Mouse (Mus musculus) testis, adult 2 months (tissue): ENCODE data around the gene Akap17b. TPM values are rescaled to one million over a fixed set of nuclear protein-coding genes. Genes with fewer than 3 reads are reported as not detected.

Experiments used
- H3K27ac ChIP-seq: fragments of 200-500 bp; 2 replicates; pipeline ENCODE4 v1.5.1; 2012; ENCODE audit warnings: low read depth, low read length; ENCODE audit not compliant: control insufficient read depth, insufficient read depth
- H3K27me3 ChIP-seq: fragments of 200-500 bp; 2 replicates; pipeline ENCODE4 v1.6.1; 2012; ENCODE audit warnings: mild to moderate bottlenecking, low read length, moderate library complexity; ENCODE audit not compliant: control insufficient read depth, insufficient read depth
- H3K36me3 ChIP-seq: fragments of 200-500 bp; 2 replicates; pipeline ENCODE4 v1.6.1; 2012; ENCODE audit warnings: mild to moderate bottlenecking, low read length; ENCODE audit not compliant: control insufficient read depth, insufficient read depth
- H3K4me1 ChIP-seq: fragments of 200-500 bp; 2 replicates; pipeline ENCODE4 v1.6.1; 2012; ENCODE audit warnings: low read length; ENCODE audit not compliant: control insufficient read depth, insufficient read depth
- H3K4me3 ChIP-seq: fragments of 200-500 bp; 2 replicates; pipeline ENCODE4 v1.5.1; 2012; ENCODE audit warnings: low read depth, mild to moderate bottlenecking, low read length, moderate library complexity, mixed read lengths; ENCODE audit not compliant: control insufficient read depth
- CTCF ChIP-seq: fragments of 200-500 bp; IDR thresholded peaks from 2 replicates; pipeline ENCODE4 v1.5.1; 2012; ENCODE audit warnings: low read depth, mild to moderate bottlenecking, inconsistent platforms, low read length, moderate library complexity; ENCODE audit not compliant: control insufficient read depth, insufficient read depth, insufficient replicate concordance
- POLR2A ChIP-seq: fragments of 200-500 bp; IDR thresholded peaks from 2 replicates; pipeline ENCODE4 v1.6.1; 2012; ENCODE audit warnings: low read depth, mild to moderate bottlenecking, inconsistent platforms, low read length, moderate library complexity; ENCODE audit not compliant: control insufficient read depth
- polyA plus RNA-seq: library from polyadenylated mRNA; depleted of rRNA; stranded (reverse); fragments of >200 nt; gene quantifications from 2 replicates; pipeline ENCODE4 v1.2.3, GENCODE M21; 2012

Gene Akap17b
- polyA plus RNA-seq, 1 experiment, result 1.3 TPM

DNA sequence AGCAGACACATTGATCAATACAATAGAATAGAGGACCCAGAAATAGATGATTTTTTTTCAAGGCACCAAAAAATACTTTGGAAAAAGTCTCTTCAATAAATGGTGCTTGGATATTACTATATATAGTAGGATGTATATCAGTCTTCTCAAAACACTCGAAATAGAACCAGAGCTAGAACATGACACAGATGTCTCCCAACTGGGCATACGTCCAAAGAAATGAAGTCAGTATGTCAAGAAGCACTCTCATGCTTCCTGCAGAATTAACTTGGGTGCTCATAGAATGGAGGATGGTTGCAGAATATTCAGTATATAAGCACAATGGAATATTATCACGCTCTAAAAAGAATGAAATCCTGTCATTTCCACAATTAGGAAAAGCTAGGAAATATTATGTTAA lies 17.1 kb downstream of the Akap17b start:
- Histone ChIP-seq H3K27ac (no peak overlapping the region), H3K4me1 (no peaks in the 10 kb centered on the region), H3K27me3 (no peaks in the 10 kb centered on the region), H3K36me3 (no peaks in the 10 kb centered on the region), H3K4me3 (no peak overlapping the region)
- TF ChIP-seq CTCF (no peak), POLR2A (no peak)

DNA sequence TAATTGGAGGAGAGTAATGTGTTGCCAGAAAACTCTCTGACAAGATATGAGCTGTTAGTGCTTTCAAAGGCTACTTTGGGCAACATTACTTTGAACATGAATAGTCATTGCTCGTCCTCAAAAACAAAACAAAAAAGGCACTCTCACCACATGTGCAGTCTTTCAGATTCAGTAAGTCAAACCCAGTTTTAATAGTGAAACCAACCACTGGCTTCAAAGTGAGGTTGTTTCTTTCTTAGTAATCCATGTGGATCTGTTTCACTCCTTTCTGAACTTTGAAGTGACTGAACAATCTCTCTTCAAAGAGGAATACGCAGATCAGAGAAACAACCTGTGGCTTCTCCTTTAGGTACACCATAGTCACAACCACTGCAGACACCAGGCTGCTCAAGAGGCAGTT lies 36.1 kb downstream of the Akap17b start:
- 0 out of 2 replicates have a peak overlapping the region, but pooled peaks have one; percentile 4 for H3K27ac ChIP-seq
- no peaks in the 10 kb centered on the region for H3K36me3 ChIP-seq
- TF ChIP-seq POLR2A (no peak), CTCF (no peak)
- H3K27me3 ChIP-seq, result no peaks in the 10 kb centered on the region
- no peak overlapping the region for H3K4me3 ChIP-seq
- H3K4me1 ChIP-seq, result no peaks in the 10 kb centered on the region

DNA sequence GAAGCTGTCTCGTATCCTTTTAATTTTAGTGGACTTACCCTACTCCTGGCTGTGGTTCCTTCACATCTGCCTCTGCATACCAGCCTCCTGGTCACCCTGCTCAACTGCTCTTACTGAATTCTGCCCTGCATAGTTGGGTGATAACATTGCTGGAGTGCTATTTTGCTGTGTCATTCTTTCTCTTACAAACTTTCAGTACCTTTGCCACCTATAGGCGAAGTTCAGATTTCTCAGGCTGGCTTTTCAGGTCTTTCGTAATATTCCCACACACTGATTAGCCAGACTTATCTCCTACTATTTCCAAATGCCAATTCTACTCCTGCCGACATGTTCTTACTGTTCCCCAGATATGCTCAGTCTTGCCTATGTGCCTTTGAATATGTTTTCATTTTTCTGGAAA lies 41.2 kb downstream of the Akap17b start:
- no peaks in the 10 kb centered on the region for H3K27me3 ChIP-seq
- no peak overlapping the region for H3K4me3 ChIP-seq
- H3K4me1 ChIP-seq, result no peaks in the 10 kb centered on the region
- no peak overlapping the region for H3K27ac ChIP-seq
- no peaks in the 10 kb centered on the region for H3K36me3 ChIP-seq
- TF ChIP-seq POLR2A (no peak), CTCF (no peak)

DNA sequence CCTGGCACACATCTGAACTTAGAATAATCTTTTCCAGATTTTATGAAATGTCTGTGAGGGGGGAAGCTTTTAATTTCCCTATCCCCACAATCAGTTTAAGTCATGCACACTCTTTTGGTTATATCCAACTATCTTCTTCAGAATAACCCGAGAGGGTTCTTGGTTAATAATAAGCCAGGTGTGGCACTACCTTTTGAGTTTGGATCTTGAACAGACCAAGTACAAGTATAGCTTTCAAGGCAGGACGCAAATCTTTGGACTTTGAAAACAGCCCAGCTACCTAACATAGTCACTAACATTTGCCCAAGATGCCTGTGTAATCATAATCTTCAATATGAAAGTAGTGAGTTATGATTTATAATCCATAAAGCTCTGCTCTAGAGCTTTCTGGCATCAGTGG lies 42.3 kb downstream of the Akap17b start:
- no peak for TF ChIP-seq CTCF
- TF ChIP-seq POLR2A, result no peak
- Histone ChIP-seq H3K27me3 (no peaks in the 10 kb centered on the region), H3K4me3 (no peak overlapping the region), H3K4me1 (no peaks in the 10 kb centered on the region), H3K27ac (no peak overlapping the region), H3K36me3 (no peaks in the 10 kb centered on the region)

DNA sequence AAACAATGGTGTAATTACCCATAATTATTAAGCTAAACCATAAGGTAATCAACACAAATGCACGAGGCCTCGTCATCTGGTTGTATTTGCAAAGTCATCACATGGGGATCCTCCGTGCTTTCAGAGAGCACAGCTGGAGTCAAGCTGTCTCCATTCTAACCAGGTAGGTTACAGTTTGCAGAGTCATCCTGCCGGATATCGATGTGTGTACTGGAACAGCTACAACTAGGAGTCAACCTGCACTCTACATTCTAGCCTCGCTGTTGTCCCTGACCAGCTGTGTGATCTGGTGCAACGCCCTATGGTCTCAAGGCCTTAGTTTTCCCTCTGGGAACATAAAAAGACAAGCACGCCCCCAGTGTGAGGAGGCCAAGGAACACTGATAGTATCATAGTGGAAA lies 45.1 kb downstream of the Akap17b start:
- no peaks in the 10 kb centered on the region for H3K4me1 ChIP-seq
- H3K4me3 ChIP-seq, result peak overlapping the region; percentile 27
- no peaks in the 10 kb centered on the region for H3K36me3 ChIP-seq
- H3K27me3 ChIP-seq, result no peaks in the 10 kb centered on the region
- 0 out of 2 replicates have a peak overlapping the region, but pooled peaks have one; percentile 36 for H3K27ac ChIP-seq
- TF ChIP-seq CTCF (no peak), POLR2A (no peak)

DNA sequence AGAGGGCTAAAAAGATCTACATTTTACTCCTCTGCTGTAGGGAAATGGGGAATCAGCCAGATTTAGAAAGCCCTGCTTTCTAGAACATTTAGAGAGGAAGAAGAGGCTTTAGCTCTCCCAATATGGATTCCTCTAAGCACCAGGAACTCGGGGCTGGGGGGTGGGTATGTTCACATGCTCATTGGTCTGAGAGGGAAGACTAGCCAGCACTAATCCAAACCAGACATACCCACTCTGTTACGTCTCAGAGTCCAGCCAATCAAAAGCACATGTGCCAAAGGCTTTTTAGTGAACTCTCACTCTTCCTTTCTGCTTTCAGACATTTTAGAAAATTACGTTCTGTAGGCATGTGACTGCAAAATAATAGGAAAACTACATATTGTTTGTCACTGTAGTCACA lies 45.5 kb downstream of the Akap17b start:
- 0 out of 2 replicates have a peak overlapping the region, but pooled peaks have one; percentile 36 for H3K27ac ChIP-seq
- TF ChIP-seq POLR2A (no peak), CTCF (no peak)

DNA sequence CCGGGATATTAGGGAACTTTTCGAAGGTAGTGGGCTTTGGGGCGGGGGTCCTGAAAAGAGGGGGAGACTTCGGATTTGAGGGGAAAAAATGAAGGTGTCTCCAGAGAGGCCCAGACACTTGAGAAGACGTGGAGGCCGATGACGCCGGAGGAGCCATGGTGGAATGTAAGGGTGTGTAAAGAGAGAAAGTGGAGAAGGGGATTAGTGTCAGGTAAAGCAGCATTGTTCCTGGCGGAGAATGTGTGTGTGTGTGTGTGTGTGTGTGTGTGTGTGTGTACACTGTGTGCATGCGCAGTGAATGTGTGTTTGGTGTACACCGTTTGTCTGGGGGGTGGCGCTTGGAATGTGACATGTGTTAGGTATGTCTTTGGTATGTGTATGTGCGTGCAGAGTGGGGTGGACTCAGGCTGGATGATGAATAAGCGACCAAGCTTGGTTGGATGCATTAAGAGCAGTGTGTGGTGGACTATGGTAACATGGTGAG lies 46.3 kb downstream of the Akap17b start:
- TF ChIP-seq CTCF (no peak), POLR2A (no peak)
- H3K27ac ChIP-seq, result peak overlapping the region; percentile 63
- no peaks in the 10 kb centered on the region for H3K27me3 ChIP-seq
- H3K36me3 ChIP-seq, result no peaks in the 10 kb centered on the region
- no peaks in the 10 kb centered on the region for H3K4me1 ChIP-seq
- H3K4me3 ChIP-seq, result peak overlapping the region; percentile 88

More for the DNA sequence above, 45.5 kb downstream of the Akap17b start:
- Histone ChIP-seq H3K4me3 (peak overlapping the region; percentile 88; the same call in 1 of the 2 replicates), H3K36me3 (no peaks in the 10 kb centered on the region), H3K27me3 (no peaks in the 10 kb centered on the region), H3K4me1 (no peaks in the 10 kb centered on the region)

DNA sequence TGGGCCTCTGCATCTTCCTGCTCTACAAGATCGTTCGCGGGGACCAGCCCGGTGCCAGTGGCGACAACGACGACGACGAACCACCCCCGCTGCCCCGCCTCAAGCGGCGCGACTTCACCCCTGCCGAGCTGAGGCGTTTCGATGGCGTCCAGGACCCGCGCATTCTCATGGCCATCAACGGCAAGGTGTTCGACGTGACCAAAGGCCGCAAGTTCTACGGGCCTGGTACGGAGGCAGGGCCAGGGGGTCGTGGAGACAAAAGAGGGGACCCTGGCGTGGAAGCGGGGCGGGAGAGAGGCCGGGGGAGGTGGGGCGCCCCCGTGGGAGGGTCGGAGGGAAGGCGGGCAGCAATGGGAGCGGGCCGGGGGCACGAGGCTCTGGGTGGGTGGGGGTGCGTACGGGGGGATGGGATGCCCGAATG lies 46.8 kb downstream of the Akap17b start:
- TF ChIP-seq CTCF (no peak), POLR2A (no peak)
- Histone ChIP-seq H3K36me3 (no peaks in the 10 kb centered on the region), H3K27me3 (no peaks in the 10 kb centered on the region), H3K4me1 (no peaks in the 10 kb centered on the region), H3K4me3 (peak overlapping the region; percentile 88), H3K27ac (peak overlapping the region; percentile 78)
